Mouse (Mus musculus) heart, adult 9 months (tissue): ENCODE data around the gene Pold1.

ENCODE experiments used
- DNase-seq, 2 experiments: peaks; one replicate each; pipeline ENCODE4 v3.0.0; 2022; ENCODE audit warnings: low spot score in 2 of 2

The Pold1 gene

GRCm38 (mm10) chr7:44525126-44525832 is 23.4 kb downstream of the Pold1 start:
- DNase-seq, result peak; percentile 83 to 88

GRCm38 (mm10) chr7:44524502-44524901 is 24.1 kb downstream of the Pold1 start, which contains the start of gene Mybpc2:
Gene Mybpc2 (minus strand): TSS chr7:44524656.
- DNase-seq, result peak; percentile 35 to 42

GRCm38 (mm10) chr7:44523056-44523455 is 25.6 kb downstream of the Pold1 start:
- DNase-seq, result no peak

GRCm38 (mm10) chr7:44521710-44522109 is 26.9 kb downstream of the Pold1 start:
- DNase-seq, result peak in 1 of 2 experiments; percentile 24

GRCm38 (mm10) chr7:44520990-44521389 is 27.7 kb downstream of the Pold1 start:
- no peak for DNase-seq

- no peak for DNase-seq
Observed at GRCm38 (mm10) chr7:44519240-44519913, 29.3 kb downstream of the Pold1 start.

GRCm38 (mm10) chr7:44507491-44507890 is 41.2 kb downstream of the Pold1 start:
- no peak for DNase-seq

- DNase-seq, result peak in 1 of 2 experiments; percentile 24
Observed at GRCm38 (mm10) chr7:44501563-44502115, 47.0 kb downstream of the Pold1 start.

- DNase-seq, result no peak
Observed at GRCm38 (mm10) chr7:44500046-44500445, 48.6 kb downstream of the Pold1 start.

GRCm38 (mm10) chr7:44498922-44499321 is 49.7 kb downstream of the Pold1 start:
- DNase-seq, result no peak

GRCm38 (mm10) chr7:44497361-44498055 is 51.1 kb downstream of the Pold1 start:
- DNase-seq, result no peak

GRCm38 (mm10) chr7:44496771-44497109 is 51.9 kb downstream of the Pold1 start:
- no peak for DNase-seq

GRCm38 (mm10) chr7:44495992-44496770 is 52.5 kb downstream of the Pold1 start, which contains the start of the genes Emc10 and Fam71e1:
Gene Emc10 (minus strand): TSS chr7:44496529.
Gene Fam71e1 (plus strand): TSS chr7:44496581.
- peak; percentile 97 to 98 for DNase-seq

GRCm38 (mm10) chr7:44495086-44495485 is 53.6 kb downstream of the Pold1 start:
- DNase-seq, result no peak

GRCm38 (mm10) chr7:44494681-44495080 is 54.0 kb downstream of the Pold1 start:
- no peak for DNase-seq

GRCm38 (mm10) chr7:44492166-44492826 is 56.4 kb downstream of the Pold1 start:
- no peak for DNase-seq

GRCm38 (mm10) chr7:44491391-44491790 is 57.3 kb downstream of the Pold1 start:
- DNase-seq, result no peak

GRCm38 (mm10) chr7:44490281-44490680 is 58.4 kb downstream of the Pold1 start:
- no peak for DNase-seq

- DNase-seq, result no peak
Observed at GRCm38 (mm10) chr7:44488545-44488944, 60.1 kb downstream of the Pold1 start.

GRCm38 (mm10) chr7:44487936-44488335 is 60.7 kb downstream of the Pold1 start:
- DNase-seq, result no peak
